Mouse (Mus musculus): Measurements from ENCODE around the gene Gm10486.
"Not testable (repeated sequence)": the region's sequence is repeated elsewhere in the genome, so short reads cannot be mapped to it uniquely, and the experiment has no call there.

The Gm10486 gene

DNA sequence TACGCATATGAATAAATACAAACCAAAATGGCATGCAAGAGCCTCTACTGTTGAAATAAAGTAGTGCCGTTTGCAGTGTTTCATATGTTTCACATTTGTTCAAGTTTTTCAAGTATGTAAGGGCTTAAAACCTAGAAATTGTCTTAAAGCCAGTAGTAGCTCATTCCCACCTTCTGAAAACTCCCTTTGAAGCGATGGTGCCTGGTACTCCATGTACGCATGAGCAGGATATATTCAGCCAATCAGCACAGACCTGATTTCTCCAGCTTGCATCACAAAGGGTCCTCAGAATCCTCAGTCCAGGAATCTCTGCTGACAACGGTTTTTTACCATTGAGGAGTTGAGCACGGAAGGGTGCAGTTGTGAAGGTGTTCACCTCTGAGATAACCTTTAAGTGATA, at the start of gene Gm10486:
Gene Gm10486, plus strand, starts transcription at position 301 of the 400 bp plus-strand sequence.
- in situ Hi-C loops (cut with MboI, MseI) = not testable (repeated sequence)
